Mouse (Mus musculus) right cerebral cortex, adult 2 months (tissue): ENCODE data around the gene Dmwd.

Experiments used
- DNase-seq, 2 experiments: peaks; one replicate each; pipeline ENCODE4 v3.0.0; 2021 to 2022; ENCODE audit warnings: low spot score in 2 of 2

Dmwd gene

GRCm38 (mm10) chr7:19075723-19076585 lies at the start of gene Dmwd:
TSS of gene Dmwd (plus strand) at chr7:19076227.
- DNase-seq = peak; percentile 96 to 97

GRCm38 (mm10) chr7:19028067-19028466 lies 48.0 kb upstream of the Dmwd start:
- no peak for DNase-seq

GRCm38 (mm10) chr7:19029084-19029653 lies 46.9 kb upstream of the Dmwd start:
- no peak for DNase-seq

GRCm38 (mm10) chr7:19031641-19032040 lies 44.4 kb upstream of the Dmwd start:
- DNase-seq = no peak

- DNase-seq = no peak
Measured at GRCm38 (mm10) chr7:19044616-19045015, 31.4 kb upstream of the Dmwd start.

GRCm38 (mm10) chr7:19046286-19047069 lies 29.5 kb upstream of the Dmwd start:
- DNase-seq = no peak

GRCm38 (mm10) chr7:19048006-19048527 lies 28.0 kb upstream of the Dmwd start:
- DNase-seq = no peak

- no peak for DNase-seq
Measured at GRCm38 (mm10) chr7:19049252-19049651, 26.8 kb upstream of the Dmwd start.

- DNase-seq = peak in 1 of 2 experiments; percentile 31
Measured at GRCm38 (mm10) chr7:19050172-19050571, 25.9 kb upstream of the Dmwd start.

- DNase-seq = no peak
Measured at GRCm38 (mm10) chr7:19051161-19051560, 24.9 kb upstream of the Dmwd start.

- DNase-seq = peak; percentile 58 to 67
Measured at GRCm38 (mm10) chr7:19052345-19053135, 23.5 kb upstream of the Dmwd start.

- no peak for DNase-seq
Measured at GRCm38 (mm10) chr7:19053136-19053532, 22.9 kb upstream of the Dmwd start.

- no peak for DNase-seq
Measured at GRCm38 (mm10) chr7:19054047-19054776, 21.8 kb upstream of the Dmwd start, which contains the start of gene Rsph6a. TSS of gene Rsph6a (plus strand) at chr7:19054690.

GRCm38 (mm10) chr7:19054777-19055076 lies 21.3 kb upstream of the Dmwd start:
- no peak for DNase-seq

GRCm38 (mm10) chr7:19055108-19055507 lies 20.9 kb upstream of the Dmwd start:
- no peak for DNase-seq

- DNase-seq = no peak
Measured at GRCm38 (mm10) chr7:19057405-19057804, 18.6 kb upstream of the Dmwd start.

- DNase-seq = no peak
Measured at GRCm38 (mm10) chr7:19065896-19066295, 10.1 kb upstream of the Dmwd start.

GRCm38 (mm10) chr7:19067063-19067462 lies 9.0 kb upstream of the Dmwd start:
- DNase-seq = no peak

- DNase-seq = no peak
Measured at GRCm38 (mm10) chr7:19067935-19068334, 8.1 kb upstream of the Dmwd start.

- peak; percentile 77 to 83 for DNase-seq
Measured at GRCm38 (mm10) chr7:19068707-19069106, 7.3 kb upstream of the Dmwd start.

- no peak for DNase-seq
Measured at GRCm38 (mm10) chr7:19069500-19069899, 6.5 kb upstream of the Dmwd start.
